Mouse (Mus musculus) thymus, postnatal 4 days (tissue): ENCODE results near the gene Jakmip3.

Experiments used
- DNase-seq: peaks from one replicate; pipeline ENCODE4 v3.0.0; 2021

Gene Jakmip3

GRCm38 (mm10) chr7:139101286-139101804 is 160.8 kb downstream of the Jakmip3 start:
- DNase-seq, result no peak

- DNase-seq, result no peak
Measured at GRCm38 (mm10) chr7:139101826-139102225, 161.3 kb downstream of the Jakmip3 start.

GRCm38 (mm10) chr7:139103960-139104381 is 163.4 kb downstream of the Jakmip3 start:
- no peak for DNase-seq

DNA sequence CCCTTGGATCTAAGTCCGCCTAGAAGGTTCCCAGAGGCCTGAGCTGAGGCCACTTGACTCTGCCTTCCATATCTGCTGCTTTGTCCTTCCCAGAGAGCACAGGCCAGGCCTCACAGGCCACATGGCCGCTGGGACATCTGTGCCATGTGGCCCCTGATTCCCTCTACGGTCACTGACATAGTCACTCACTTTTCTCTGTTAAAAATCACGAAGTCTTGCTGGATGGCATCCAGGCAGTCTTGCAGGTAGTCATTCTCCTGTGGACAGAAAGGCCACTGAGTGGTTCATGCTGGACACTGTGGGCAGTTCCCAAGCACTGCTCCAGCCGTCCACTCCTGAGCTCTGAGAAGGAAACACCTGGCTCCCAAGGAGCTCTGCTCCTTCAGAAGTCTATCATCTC is 164.5 kb downstream of the Jakmip3 start:
- DNase-seq, result no peak

DNA sequence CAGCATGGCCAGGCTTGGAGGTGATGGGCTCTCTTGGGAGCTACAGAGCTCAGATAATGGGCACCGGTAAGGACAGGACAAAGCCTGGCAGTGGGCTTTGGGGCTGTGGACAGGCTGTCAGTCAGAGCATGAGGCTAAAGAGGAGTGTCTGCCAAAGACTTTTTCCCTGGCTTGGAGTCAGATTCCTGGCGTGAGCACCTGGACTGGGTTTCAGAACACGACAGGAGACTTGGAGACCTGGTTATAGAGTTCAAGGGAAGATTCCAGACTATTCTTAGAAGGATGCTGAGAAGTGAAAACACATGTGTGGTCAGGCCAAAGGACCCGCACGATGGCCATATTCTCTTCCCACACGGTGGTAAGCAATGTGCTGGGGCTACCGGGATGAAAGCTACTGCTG is 165.2 kb downstream of the Jakmip3 start:
- DNase-seq, result no peak

GRCm38 (mm10) chr7:139107908-139108650 is 167.5 kb downstream of the Jakmip3 start:
- DNase-seq, result no peak

DNA sequence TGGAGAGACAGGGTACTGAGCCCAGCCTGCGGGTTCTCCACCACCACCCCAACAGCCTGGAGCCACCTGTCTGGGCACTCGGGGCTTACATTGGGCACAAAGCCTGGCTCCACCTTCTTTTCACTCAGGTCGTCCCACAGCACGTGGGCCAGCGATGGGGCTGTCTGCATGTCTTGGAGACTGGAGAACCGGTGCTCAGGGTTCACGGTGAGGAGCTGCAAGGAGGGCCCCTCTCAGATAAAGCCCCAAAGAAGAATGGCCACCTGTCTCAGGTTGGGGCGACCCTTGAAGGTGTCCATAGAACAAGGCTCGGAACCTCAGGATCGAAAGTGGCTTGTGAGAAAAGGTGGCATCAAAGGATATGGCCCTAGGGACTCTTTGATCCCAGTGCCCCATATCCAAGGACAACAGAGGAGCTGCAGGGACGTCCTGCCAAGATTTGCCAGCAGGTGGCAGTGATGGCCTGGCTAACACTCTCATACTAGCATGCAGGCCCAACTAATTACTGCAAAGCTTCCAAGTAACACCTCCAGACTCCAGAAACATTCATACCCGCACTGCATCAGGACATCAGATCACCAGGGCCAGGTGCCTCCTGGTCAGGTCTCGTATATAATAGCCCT is 178.7 kb downstream of the Jakmip3 start:
- DNase-seq, result peak; percentile 75

GRCm38 (mm10) chr7:139119775-139120153 is 179.2 kb downstream of the Jakmip3 start:
- no peak for DNase-seq

DNA sequence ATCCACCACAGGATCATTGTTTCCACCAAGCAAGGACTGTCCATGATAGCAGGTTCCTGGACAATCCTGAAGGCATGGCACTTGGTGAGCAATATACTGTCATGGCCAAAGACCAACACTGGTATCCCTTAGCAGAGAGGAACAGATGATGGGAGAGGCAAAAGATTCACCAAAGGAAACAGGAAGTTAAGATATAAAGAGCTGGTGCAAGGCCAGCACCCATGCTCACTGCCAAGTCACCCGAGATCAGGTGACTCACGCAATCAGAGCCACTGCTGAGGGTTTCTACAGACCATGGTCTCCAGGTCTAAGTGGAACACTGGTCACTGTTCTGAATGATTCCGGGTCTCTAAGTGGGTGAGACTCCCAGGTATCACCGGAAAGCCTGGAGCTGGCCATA is 185.4 kb downstream of the Jakmip3 start:
- no peak for DNase-seq

GRCm38 (mm10) chr7:139126549-139126948 is 186.0 kb downstream of the Jakmip3 start:
- DNase-seq, result no peak

- DNase-seq, result no peak
Measured at GRCm38 (mm10) chr7:139128994-139129393, 188.5 kb downstream of the Jakmip3 start.

GRCm38 (mm10) chr7:139130361-139130760 is 189.8 kb downstream of the Jakmip3 start:
- DNase-seq, result no peak

DNA sequence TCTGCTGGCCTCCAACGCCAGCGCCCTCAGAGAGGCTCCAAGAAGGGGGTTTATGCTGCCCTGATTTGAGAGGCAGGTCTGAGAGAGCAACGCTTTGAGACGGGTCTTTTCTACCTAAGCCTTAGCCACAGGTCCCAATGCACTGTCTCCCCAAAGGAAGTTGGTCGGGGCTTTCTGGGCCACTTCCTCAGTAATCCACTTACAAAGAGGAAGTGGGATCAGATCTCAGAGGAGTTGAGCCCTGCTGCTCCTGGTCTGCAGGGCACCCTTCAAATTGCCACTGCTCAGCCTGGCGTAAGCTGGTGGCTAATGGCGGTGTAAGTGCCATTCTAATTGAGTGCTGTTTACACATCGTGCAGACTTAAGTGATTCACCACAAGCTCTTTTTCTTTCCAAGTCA is 191.0 kb downstream of the Jakmip3 start:
- no peak for DNase-seq

- no peak for DNase-seq
Measured at GRCm38 (mm10) chr7:139133446-139133845, 192.9 kb downstream of the Jakmip3 start.
